Mouse (Mus musculus) forebrain, embryonic 14.5 days (tissue): ENCODE data around the gene Acadvl. TPM values are rescaled to one million over a fixed set of nuclear protein-coding genes. Genes with fewer than 3 reads are reported as not detected.

Experiments
- ATAC-seq: fragments of 200-750 bp; cut with Nextera tagmentation; 2 replicates; pipeline ENCODE4 v1.8.0; 2017; ENCODE audit warnings: mild to moderate bottlenecking, moderate library complexity
- DNase-seq: peaks from one replicate; pipeline ENCODE4 v3.0.0-alpha.2; 2015; ENCODE audit warnings: low spot score
- H3K27ac ChIP-seq: fragments of 300-500 bp; sonication (generic); 2 replicates; pipeline ENCODE4 v1.5.1; 2014; ENCODE audit warnings: low read depth, mild to moderate bottlenecking, control low read depth, low read length, moderate library complexity
- H3K27me3 ChIP-seq: fragments of 300-500 bp; sonication (generic); replicated peaks from 2 replicates; pipeline ENCODE4 v1.6.1; 2014; ENCODE audit warnings: low read length, control low read depth, mixed read lengths; ENCODE audit not compliant: control insufficient read depth, insufficient read depth
- H3K36me3 ChIP-seq: fragments of 300-500 bp; sonication (generic); 2 replicates; pipeline ENCODE4 v1.6.1; 2014; ENCODE audit warnings: low read length, control low read depth; ENCODE audit not compliant: control insufficient read depth, insufficient read depth
- H3K4me1 ChIP-seq: fragments of 300-500 bp; sonication (generic); 2 replicates; pipeline ENCODE4 v1.6.1; 2014; ENCODE audit warnings: antibody characterized with exemption, low read length, control low read depth; ENCODE audit not compliant: control insufficient read depth, insufficient read depth
- H3K4me2 ChIP-seq: fragments of 300-500 bp; sonication (generic); 2 replicates; pipeline ENCODE4 v1.6.1; 2014; ENCODE audit warnings: mild to moderate bottlenecking, control low read depth, low read length
- H3K4me3 ChIP-seq: fragments of 300-500 bp; sonication (generic); 2 replicates; pipeline ENCODE4 v1.5.1; 2014; ENCODE audit warnings: low read depth, low read length, control low read depth
- H3K9ac ChIP-seq: fragments of 300-500 bp; sonication (generic); 2 replicates; pipeline ENCODE4 v1.6.1; 2014; ENCODE audit warnings: mild to moderate bottlenecking, low read length, control low read depth, moderate library complexity
- H3K9me3 ChIP-seq: fragments of 300-500 bp; sonication (generic); replicated peaks from 2 replicates; pipeline ENCODE4 v1.6.1; 2016; ENCODE audit warnings: low read length, control low read depth, mixed read lengths; ENCODE audit not compliant: control insufficient read depth
- WGBS: fragments of 180-500 bp; shearing (Covaris S2); extraction: QIAGEN DNeasy Blood & Tissue Kit; methylation state at CpG from one replicate; pipeline ENCODE4 v1.1.7; 2014; 5-methylcytosine and 5-hydroxymethylcytosine counted together
- polyA plus RNA-seq: library from polyadenylated mRNA; unstranded; fragments of >200 nt; fragmentation: Nextera tagmentation; extraction: Ambion mirVana; gene quantifications from 2 replicates; pipeline ENCODE4 v1.2.1, GENCODE M21; 2014

Gene Acadvl
- polyA plus RNA-seq, 1 experiment from 2014 or later, result 53.3 TPM

DNA sequence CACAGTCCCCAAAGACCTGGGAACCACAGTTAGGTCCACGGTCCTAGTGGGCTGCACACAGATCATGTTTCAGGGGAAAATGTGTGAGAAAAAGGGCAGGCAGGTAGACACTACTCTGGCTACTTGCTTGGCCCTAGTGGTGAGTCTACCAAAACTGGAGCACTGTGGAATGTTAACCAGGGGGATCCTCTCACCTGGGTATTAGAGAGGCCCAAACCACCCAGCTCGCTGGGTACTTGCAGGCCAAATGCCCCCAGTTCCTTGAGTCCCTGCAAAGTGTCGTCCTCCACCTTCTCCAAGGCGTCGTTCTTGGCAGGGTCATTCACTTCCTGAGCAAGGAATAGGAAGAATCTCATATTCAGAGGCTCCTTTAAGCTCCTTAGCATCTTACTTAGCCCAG, 1.2 kb downstream of the Acadvl start:
- H3K27me3 ChIP-seq, result no peaks in the 10 kb centered on the region
- H3K4me3 ChIP-seq, result no peak overlapping the region
- H3K9ac ChIP-seq, result no peak overlapping the region
- DNase-seq, result no peak
- WGBS, result 65% methylated on average over 5 of the region's 5 CpGs
- H3K4me2 ChIP-seq, result no peak overlapping the region
- peaks cover 50% of the 10 kb centered on the region for H3K36me3 ChIP-seq
- H3K27ac ChIP-seq, result no peak overlapping the region
- H3K9me3 ChIP-seq, result no peaks in the 10 kb centered on the region
- no peak for ATAC-seq
- H3K4me1 ChIP-seq, result peaks cover 12% of the 10 kb centered on the region

DNA sequence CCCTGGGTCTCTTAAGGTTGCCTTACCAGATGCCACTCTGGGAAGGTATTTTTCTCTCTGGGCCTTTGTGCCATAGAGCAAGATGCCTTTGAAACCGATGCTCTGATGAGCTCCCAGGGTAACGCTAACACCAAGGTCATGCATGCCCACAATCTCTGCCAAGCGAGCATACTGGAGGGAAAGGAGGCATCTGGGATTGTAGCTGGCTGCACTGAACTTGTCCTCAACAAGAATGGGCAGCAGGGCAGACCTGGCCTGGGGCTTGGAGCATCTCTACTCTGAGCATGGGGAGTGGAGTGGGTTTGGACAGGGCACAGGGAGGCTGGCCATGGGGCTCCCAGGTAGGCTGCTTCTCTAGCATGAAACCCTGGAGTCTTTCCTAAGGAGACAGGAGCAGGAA, 1.8 kb downstream of the Acadvl start:
- no peak for DNase-seq
- Histone ChIP-seq H3K27me3 (no peaks in the 10 kb centered on the region), H3K27ac (no peak overlapping the region), H3K36me3 (peaks cover 57% of the 10 kb centered on the region), H3K9me3 (no peaks in the 10 kb centered on the region), H3K9ac (no peak overlapping the region), H3K4me1 (peaks cover 11% of the 10 kb centered on the region), H3K4me3 (no peak overlapping the region), H3K4me2 (no peak overlapping the region)
- ATAC-seq, result no peak
- WGBS, result 80% methylated on average over 3 of the region's 3 CpGs

DNA sequence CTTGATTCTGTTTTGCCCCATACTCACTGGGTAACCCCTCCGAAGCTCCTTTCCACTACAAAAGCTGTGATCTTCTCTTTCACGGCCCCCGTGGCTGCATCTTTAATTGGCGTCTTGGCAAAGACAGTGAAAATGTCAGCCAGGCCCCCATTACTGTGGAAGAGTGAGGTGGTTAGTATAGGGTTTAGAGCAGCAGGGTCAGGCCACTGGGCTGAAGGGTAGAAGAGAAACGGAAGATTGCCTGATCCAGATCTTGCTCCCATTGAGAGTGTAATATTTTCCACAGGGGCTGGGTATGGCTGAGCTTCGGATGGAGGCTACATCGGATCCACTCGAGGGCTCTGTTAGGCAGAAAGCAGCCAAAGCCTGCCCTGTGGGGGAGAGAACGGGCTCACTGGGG, 2.3 kb downstream of the Acadvl start:
- WGBS, result 86% methylated on average over 9 of the region's 9 CpGs
- Histone ChIP-seq H3K9me3 (no peaks in the 10 kb centered on the region), H3K4me3 (no peak overlapping the region), H3K9ac (no peak overlapping the region), H3K27me3 (no peaks in the 10 kb centered on the region), H3K36me3 (peaks cover 62% of the 10 kb centered on the region), H3K27ac (no peak overlapping the region), H3K4me1 (peaks cover 10% of the 10 kb centered on the region), H3K4me2 (no peak overlapping the region)
- no peak for ATAC-seq
- no peak for DNase-seq

DNA sequence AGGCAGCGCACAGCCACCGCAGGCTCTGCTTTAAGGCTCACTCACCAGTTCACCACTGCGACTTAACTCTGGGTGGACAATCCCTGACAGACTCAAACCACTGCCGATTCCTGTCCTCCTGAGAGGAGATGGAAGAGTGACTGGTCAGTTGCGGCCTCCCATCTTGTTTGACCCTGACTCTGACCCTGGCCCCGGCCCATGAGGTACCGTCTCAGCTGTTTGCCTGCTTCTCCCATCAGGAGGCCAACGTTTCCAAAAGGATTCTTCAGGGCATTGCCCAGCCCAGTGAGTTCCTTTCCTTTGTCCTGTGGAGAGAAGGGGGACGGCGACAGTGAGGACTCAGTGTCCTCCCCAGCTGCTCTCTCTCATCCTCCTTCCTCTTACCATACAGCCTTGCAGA, 4.2 kb downstream of the Acadvl start:
- no peaks in the 10 kb centered on the region for H3K9me3 ChIP-seq
- H3K9ac ChIP-seq, result no peak overlapping the region
- H3K4me3 ChIP-seq, result no peak overlapping the region
- no peak for ATAC-seq
- peaks cover 81% of the 10 kb centered on the region for H3K36me3 ChIP-seq
- 90% methylated on average over 10 of the region's 10 CpGs for WGBS
- H3K27me3 ChIP-seq, result no peaks in the 10 kb centered on the region
- no peak overlapping the region for H3K4me2 ChIP-seq
- H3K27ac ChIP-seq, result no peak overlapping the region
- H3K4me1 ChIP-seq, result peaks cover 3% of the 10 kb centered on the region; the same call in 1 of the 2 replicates
- DNase-seq, result no peak

DNA sequence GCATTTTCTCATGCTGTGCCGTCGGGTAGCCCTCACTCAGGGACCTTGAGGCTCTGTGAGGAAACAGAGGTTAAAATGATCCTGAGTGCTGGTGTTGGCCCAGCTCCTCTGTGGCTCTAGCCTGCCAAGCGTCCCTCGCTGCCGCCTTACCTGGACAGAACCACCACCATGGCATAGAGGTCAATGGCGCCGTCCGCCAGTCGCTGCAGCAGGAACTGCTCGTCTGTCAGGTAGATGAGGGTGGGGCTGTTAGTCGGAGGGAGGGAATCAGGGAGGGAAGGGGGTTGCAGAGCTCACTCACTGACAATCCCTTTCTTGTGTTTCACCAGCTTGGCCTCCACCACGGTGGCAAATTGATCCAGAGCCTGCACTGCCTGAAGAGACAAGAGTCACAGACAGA, 4.7 kb downstream of the Acadvl start:
- ATAC-seq (no peak), DNase-seq (no peak)
- Histone ChIP-seq H3K27me3 (no peaks in the 10 kb centered on the region), H3K4me2 (no peak overlapping the region), H3K9me3 (no peaks in the 10 kb centered on the region), H3K9ac (no peak overlapping the region), H3K36me3 (peaks cover 85% of the 10 kb centered on the region), H3K27ac (no peak overlapping the region), H3K4me3 (no peak overlapping the region), H3K4me1 (peaks cover 3% of the 10 kb centered on the region; the same call in 1 of the 2 replicates)
- WGBS, result 90% methylated on average over 12 of the region's 12 CpGs

DNA sequence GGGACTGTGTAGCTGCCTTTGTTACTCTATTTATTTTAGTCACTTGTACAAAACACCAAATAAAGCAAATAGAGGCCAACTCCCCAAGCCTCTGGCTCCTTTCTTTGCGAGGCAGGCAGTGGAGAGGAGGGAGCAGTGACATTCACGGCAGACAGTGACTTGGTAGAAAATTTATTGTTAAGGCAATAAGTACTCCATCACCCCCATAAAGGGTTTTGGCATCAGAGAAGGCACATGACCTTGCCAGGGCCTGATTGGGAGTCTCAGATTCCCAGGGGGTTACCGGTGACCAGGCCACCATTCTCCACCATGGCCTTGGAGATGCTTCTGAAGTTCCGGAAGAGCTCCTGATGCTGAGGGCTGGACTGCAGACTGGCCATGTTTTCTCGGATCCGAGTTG, 5.2 kb downstream of the Acadvl start:
- ATAC-seq, result no peak
- 92% methylated on average over 6 of the region's 6 CpGs for WGBS

DNA sequence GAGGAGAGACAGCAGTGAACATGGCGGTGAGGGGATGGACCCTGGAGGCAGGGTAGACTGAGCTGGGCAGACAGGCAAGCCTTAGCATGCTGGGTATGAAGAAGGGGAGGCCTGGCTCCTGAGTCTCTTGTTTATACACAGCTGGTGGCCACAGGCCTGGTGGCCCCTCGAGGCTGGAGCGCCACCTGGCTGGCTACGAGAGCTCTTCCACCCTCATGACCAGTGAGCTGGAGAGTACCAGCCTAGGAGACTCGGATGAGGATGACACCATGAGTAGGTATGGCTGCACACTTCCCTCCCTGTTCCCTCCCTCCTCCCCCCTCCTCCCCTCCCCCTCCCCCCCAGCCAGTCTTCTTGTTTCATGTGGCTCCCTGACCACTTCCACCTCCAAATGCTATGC, 9.7 kb downstream of the Acadvl start:
- whole genome bisulfite sequencing, result 53% methylated on average over 5 of the region's 5 CpGs
- H3K36me3 ChIP-seq, result peaks cover 64% of the 10 kb centered on the region
- DNase-seq, result no peak

More for the DNA sequence above, 5.2 kb downstream of the Acadvl start:
- Histone ChIP-seq H3K9me3 (no peaks in the 10 kb centered on the region), H3K4me1 (peaks cover 3% of the 10 kb centered on the region; the same call in 1 of the 2 replicates), H3K27me3 (no peaks in the 10 kb centered on the region), H3K4me3 (no peak overlapping the region), H3K4me2 (no peak overlapping the region), H3K36me3 (peaks cover 90% of the 10 kb centered on the region), H3K27ac (no peak overlapping the region), H3K9ac (no peak overlapping the region)
- DNase-seq, result no peak

DNA sequence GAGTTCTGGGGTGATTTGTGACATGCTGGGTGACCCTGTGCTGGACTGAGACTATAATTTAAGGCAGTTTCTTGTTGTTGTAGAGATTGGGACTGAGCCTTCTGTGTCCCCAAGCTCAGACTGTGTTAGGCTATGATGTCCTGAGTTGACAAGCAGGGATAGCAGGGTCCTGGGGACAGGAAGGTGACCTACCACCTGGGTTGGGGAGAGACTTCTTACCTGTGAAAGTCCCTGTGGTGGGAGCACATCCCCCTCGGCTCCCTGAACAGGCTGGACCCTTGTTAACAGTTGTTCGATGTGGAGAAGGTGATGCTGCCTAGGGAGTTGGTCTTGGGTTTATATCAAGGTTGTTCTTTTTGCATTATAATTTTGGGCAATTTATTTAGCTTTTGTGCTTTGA, 12.7 kb downstream of the Acadvl start:
- Histone ChIP-seq H3K4me2 (peak overlapping the region; percentile 85), H3K27ac (no peak overlapping the region), H3K27me3 (no peaks in the 10 kb centered on the region), H3K4me1 (peaks cover 28% of the 10 kb centered on the region), H3K9ac (no peak overlapping the region), H3K36me3 (peaks cover 58% of the 10 kb centered on the region), H3K4me3 (0 out of 2 replicates have a peak overlapping the region, but pooled peaks have one; percentile 66), H3K9me3 (no peaks in the 10 kb centered on the region)
- no peak for DNase-seq
- 91% methylated on average over 2 of the region's 2 CpGs for WGBS
- no peak for ATAC-seq

More for the DNA sequence above, 9.7 kb downstream of the Acadvl start:
- no peaks in the 10 kb centered on the region for H3K27me3 ChIP-seq
- H3K4me3 ChIP-seq, result no peak overlapping the region
- H3K9ac ChIP-seq, result no peak overlapping the region
- H3K4me1 ChIP-seq, result peaks cover 22% of the 10 kb centered on the region
- H3K9me3 ChIP-seq, result no peaks in the 10 kb centered on the region
- H3K27ac ChIP-seq, result no peak overlapping the region
- ATAC-seq, result no peak
- H3K4me2 ChIP-seq, result no peak overlapping the region

DNA sequence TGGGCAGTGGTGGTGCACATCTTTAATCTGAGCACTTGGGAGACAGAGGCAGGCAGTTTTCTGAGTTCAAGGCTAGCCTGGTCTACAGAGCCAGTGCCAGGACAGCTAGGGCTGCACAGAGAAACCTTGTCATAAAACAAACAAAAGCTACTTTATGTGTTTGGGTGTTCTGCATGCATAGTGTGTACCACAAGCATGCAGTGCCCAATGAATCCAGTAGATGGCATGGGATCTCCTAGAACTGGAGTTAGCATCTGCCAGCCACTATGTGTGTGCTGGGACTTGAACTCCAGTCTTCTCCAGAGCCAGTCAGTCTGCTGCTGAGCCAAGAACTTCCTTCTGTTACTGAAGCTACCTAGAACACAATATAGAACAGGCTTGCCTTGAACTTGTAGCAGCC, 13.3 kb downstream of the Acadvl start:
- peaks cover 52% of the 10 kb centered on the region for H3K36me3 ChIP-seq
- H3K27me3 ChIP-seq, result no peaks in the 10 kb centered on the region
- no peaks in the 10 kb centered on the region for H3K9me3 ChIP-seq
- H3K4me1 ChIP-seq, result peaks cover 29% of the 10 kb centered on the region
- no peak overlapping the region for H3K27ac ChIP-seq
- ATAC-seq (no peak), DNase-seq (peak; percentile 66)
- peak overlapping the region; percentile 66 for H3K4me3 ChIP-seq
- H3K9ac ChIP-seq, result peak overlapping the region; percentile 82
- H3K4me2 ChIP-seq, result peak overlapping the region; percentile 85
